Mouse (Mus musculus): Measurements from ENCODE around the gene Camk1.

DNA sequence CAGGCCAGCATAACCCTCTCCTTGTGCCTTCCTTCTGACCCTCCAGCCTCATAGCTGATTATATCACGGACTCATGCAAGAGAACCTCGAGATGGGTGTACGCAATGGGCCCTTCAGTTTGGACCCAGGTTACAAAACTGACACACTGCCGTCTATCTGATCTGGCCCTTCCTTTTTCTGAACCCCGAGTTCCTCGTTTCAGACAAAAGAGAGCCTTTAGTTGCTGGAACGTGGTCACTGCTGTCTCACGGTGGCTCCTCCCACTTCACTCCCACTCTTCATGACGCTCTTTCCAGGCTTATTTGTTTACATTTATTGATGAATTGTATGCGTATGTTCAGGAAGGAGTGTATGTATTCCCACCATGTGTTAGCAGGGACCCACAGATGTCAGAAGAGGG, 7.9 kb upstream of the Camk1 start:
- no peak for TF ChIP-seq POLR2A (IDR thresholded peaks at IDR 0.05; ENCODE audit: low read depth, low read length)
- TF ChIP-seq CTCF (conservative IDR thresholded peaks at IDR 0.05; ENCODE audit: insufficient read depth, insufficient read length, low read depth, low read length), result no peak

Measured in kidney, adult 2 months (tissue).